Mouse (Mus musculus) left cerebral cortex, postnatal 4 days (tissue): ENCODE measurements around the gene Tomm40l. TPM values are rescaled to one million over a fixed set of nuclear protein-coding genes. Genes with fewer than 3 reads are reported as not detected.

Experiments
- DNase-seq: peaks from one replicate; pipeline ENCODE4 v3.0.0-alpha.2; 2022
- intact Hi-C: fragments of 180-260 bp; cut with DNase I; formaldehyde crosslinking; loops from one replicate; pipeline ENCODE4 v1.15.1; 2025
- total RNA-seq, 2 experiments: library from RNA; stranded (reverse); gene quantifications; 2 replicates each; pipeline ENCODE4 v1.2.3; 2021

The Tomm40l gene
- total RNA-seq, 2 experiments from 2014 or later = 50.7 to 56.9 TPM

- intact Hi-C loops = no loop called here
- no peak for DNase-seq
These were observed 7.9 kb upstream of the Tomm40l start for GRCm38 (mm10) chr1:171230215-171230614.

- no peak for DNase-seq
- intact Hi-C loops = loop anchor here (2.0 kb wide), 1 partner anchor 27 kb away; no protein-coding TSS in a partner anchor
These were observed 7.4 kb upstream of the Tomm40l start for GRCm38 (mm10) chr1:171229750-171230149.

GRCm38 (mm10) chr1:171227879-171228278, 5.6 kb upstream of the Tomm40l start:
- intact Hi-C loops = loop anchor here (2.0 kb wide), 1 partner anchor 29 kb away; no protein-coding TSS in a partner anchor
- no peak for DNase-seq

- DNase-seq = no peak
- intact Hi-C loops = no loop called here
These were observed 4.5 kb upstream of the Tomm40l start for GRCm38 (mm10) chr1:171226780-171227179.

- intact Hi-C loops = no loop called here
- no peak for DNase-seq
These were observed 2.5 kb upstream of the Tomm40l start, which contains the start of gene Apoa2 for GRCm38 (mm10) chr1:171224857-171225256. TSS of gene Apoa2 (plus strand) at chr1:171225054.

GRCm38 (mm10) chr1:171223796-171224195, 1.5 kb upstream of the Tomm40l start:
- intact Hi-C loops = no loop called here
- DNase-seq = no peak

- intact Hi-C loops = no loop called here
- no peak for DNase-seq
These were observed 854 bp upstream of the Tomm40l start for GRCm38 (mm10) chr1:171223168-171223567.

GRCm38 (mm10) chr1:171221281-171222193, 777 bp downstream of the Tomm40l start:
- peak; percentile 21 for DNase-seq

GRCm38 (mm10) chr1:171220871-171221270, 1.4 kb downstream of the Tomm40l start:
- intact Hi-C loops = loop anchor here (2.0 kb wide), 1 partner anchor 100 kb away; no protein-coding TSS in a partner anchor
- peak; percentile 87 for DNase-seq

More at GRCm38 (mm10) chr1:171221281-171222193, 777 bp downstream of the Tomm40l start:
- intact Hi-C loops = loop anchor here (2.0 kb wide), 1 partner anchor 101 kb away; no protein-coding TSS in a partner anchor

- intact Hi-C loops = loop anchor here (10.0 kb wide), 1 partner anchor 52 kb away; no protein-coding TSS in a partner anchor
- no peak for DNase-seq
These were observed 5.9 kb downstream of the Tomm40l start for GRCm38 (mm10) chr1:171216241-171216955.

- DNase-seq = no peak
- intact Hi-C loops = loop anchor here (10.0 kb wide), 1 partner anchor 49 kb away; no protein-coding TSS in a partner anchor
These were observed 8.4 kb downstream of the Tomm40l start, which contains the start of gene Nr1i3 for GRCm38 (mm10) chr1:171213801-171214496. TSS of gene Nr1i3 (plus strand) at chr1:171213970.

GRCm38 (mm10) chr1:171212854-171213253, 9.5 kb downstream of the Tomm40l start:
- DNase-seq = no peak
- intact Hi-C loops = loop anchor here (10.0 kb wide), 1 partner anchor 48 kb away; no protein-coding TSS in a partner anchor

GRCm38 (mm10) chr1:171209409-171209808, 12.9 kb downstream of the Tomm40l start:
- DNase-seq = no peak
- intact Hi-C loops = no loop called here

- intact Hi-C loops = no loop called here
- DNase-seq = no peak
These were observed 16.4 kb downstream of the Tomm40l start for GRCm38 (mm10) chr1:171205704-171206493.

- DNase-seq = no peak
- intact Hi-C loops = no loop called here
These were observed 18.1 kb downstream of the Tomm40l start for GRCm38 (mm10) chr1:171204249-171204644.

- intact Hi-C loops = no loop called here
These were observed 18.7 kb downstream of the Tomm40l start for GRCm38 (mm10) chr1:171203471-171204248.

GRCm38 (mm10) chr1:171200769-171201168, 21.5 kb downstream of the Tomm40l start:
- intact Hi-C loops = no loop called here
- no peak for DNase-seq

More at GRCm38 (mm10) chr1:171203471-171204248, 18.7 kb downstream of the Tomm40l start:
- no peak for DNase-seq

- no peak for DNase-seq
- intact Hi-C loops = no loop called here
These were observed 22.8 kb downstream of the Tomm40l start for GRCm38 (mm10) chr1:171199532-171199931.
